8 mouse cellular contexts compared by ENCODE assay signal in genomic region chr1:36068076-36068475, GRCm38 (mm10). TPM values are rescaled to one million over a fixed set of nuclear protein-coding genes. Genes with fewer than 3 reads are reported as not detected.
A peak's percentile ranks its signal among the peaks of the same experiment; 100 is the strongest.
DNase-seq lines count a peak whose midpoint lies in the region; ATAC-seq and TF ChIP-seq lines count a peak whose summit lies in the region.

Gene Hs6st1, plus strand, starts transcription at chr1:36068400.

- peak within 1 kb of the TSS; percentile 92 for H3K27ac ChIP-seq in gastrocnemius, adult 2 months
- peak within 1 kb of the TSS; percentile 70 for H3K27ac ChIP-seq in hindbrain, postnatal 0 days
- H3K27ac ChIP-seq in left cerebral cortex, adult 2 months, result peak within 1 kb of the TSS; percentile 92

- intact Hi-C loops in gastrocnemius, adult 2 months (cut with DNase I), result loop anchor here (5.0 to 10.0 kb wide), 2 partner anchors 191 to 233 kb away; no protein-coding TSS in a partner anchor
- intact Hi-C loops in left cerebral cortex, adult 2 months (cut with DNase I), result loop anchor here (1.0 to 5.0 kb wide), 5 partner anchors 66 to 1176 kb away; no protein-coding TSS in a partner anchor

- H3K4me2 ChIP-seq in hindbrain, postnatal 0 days (ENCODE audit: low read depth, low read length), result peak within 1 kb of the TSS; percentile 73

- DNase-seq in WW6 (ENCODE audit: low read depth, low spot score), result peak; percentile 86
- peak; percentile 77 to 92 for DNase-seq in cerebellum, postnatal 4 days (ENCODE audit: low spot score in 2 of 2)
- peak; percentile 98 for DNase-seq in gastrocnemius, adult 2 months
- peak; percentile 97 for DNase-seq in hindbrain, postnatal 0 days (ENCODE audit: low spot score)
- peak; percentile 95 for DNase-seq in left cerebral cortex, adult 2 months (ENCODE audit: extremely low spot score in 1 of 2, low spot score in 2 of 2)
- peak; percentile 88 to 89 for DNase-seq in right cerebral cortex, adult 2 months (ENCODE audit: low spot score in 2 of 2)
- DNase-seq in urinary bladder, postnatal 14 days (ENCODE audit: low spot score), result peak; percentile 95

- H3K27me3 ChIP-seq in hindbrain, postnatal 0 days (ENCODE audit: insufficient read depth, low read length), result no peaks in the 10 kb centered on the region

- H3K9me3 ChIP-seq in hindbrain, postnatal 0 days (ENCODE audit: low read length), result no peaks in the 10 kb centered on the region

- H3K4me3 ChIP-seq in gastrocnemius, adult 2 months, result peak within 1 kb of the TSS; percentile 90
- peak within 1 kb of the TSS; percentile 82 for H3K4me3 ChIP-seq in hindbrain, postnatal 0 days (ENCODE audit: low read length)
- peak within 1 kb of the TSS; percentile 95 for H3K4me3 ChIP-seq in left cerebral cortex, adult 2 months

- H3K36me3 ChIP-seq in hindbrain, postnatal 0 days (ENCODE audit: insufficient read depth, low read length), result no peaks in the 10 kb centered on the region

- WGBS in hindbrain, postnatal 0 days, result 12% methylated on average over 34 of the region's 55 CpGs

- H3K9ac ChIP-seq in hindbrain, postnatal 0 days (replicated peaks; ENCODE audit: low read length), result peak within 1 kb of the TSS; percentile 67

- peak; percentile 95 for ATAC-seq in hindbrain, postnatal 0 days
- peak; percentile 80 for ATAC-seq in megakaryocyte, adult 5-6 weeks (ENCODE audit: poor library complexity, severe bottlenecking)

- TF ChIP-seq CTCF in gastrocnemius, adult 2 months (IDR thresholded peaks at IDR 0.05), result no peak
- no peak for TF ChIP-seq CTCF in hindbrain, postnatal 0 days (IDR thresholded peaks at IDR 0.05; ENCODE audit: low read depth)
- no peak for TF ChIP-seq CTCF in left cerebral cortex, adult 2 months (IDR thresholded peaks at IDR 0.05)

- peaks cover 41% of the 10 kb centered on the region for H3K4me1 ChIP-seq in hindbrain, postnatal 0 days (ENCODE audit: insufficient read depth, low read length)

RNA-seq across cellular contexts. Expression of gene Hs6st1, which starts in this region (rescaled TPM):
- 10 to 100 TPM; 20.7 to 22.0 TPM for total RNA-seq in gastrocnemius, adult 2 months (2021)
- 107 and 112 TPM in 2 replicates for total RNA-seq in hindbrain, postnatal 0 days (2014; rRNA removed)
- 16.9 and 19.0 TPM in 2 replicates for polyA plus RNA-seq in hindbrain, postnatal 0 days (2015; fragmentation: Nextera tagmentation; extraction: Ambion mirVana)
- total RNA-seq in left cerebral cortex, adult 2 months (2021), result 10 to 100 TPM; 52.8 to 56.1 TPM
- 28.7 and 30.0 TPM in 2 replicates for total RNA-seq in megakaryocyte, adult 5-6 weeks (2015)
- 16.0 and 17.0 TPM in 2 replicates for total RNA-seq in megakaryocyte, adult 5-6 weeks (2017)

Comparison
In these comparisons a context has a peak if more than half of its experiments do, and no peak if none do; other contexts are left out.
1. Peak in every context shown above with its lines: DNase-seq, ATAC-seq, H3K4me3 ChIP-seq and H3K27ac ChIP-seq.